Mouse (Mus musculus) retina, embryonic 14.5 days (tissue): ENCODE results near the gene Rars.
"Not testable (repeated sequence)": the region's sequence is repeated elsewhere in the genome, so short reads cannot be mapped to it uniquely, and the experiment has no call there.

Experiments
- DNase-seq: peaks from one replicate; pipeline ENCODE4 v3.0.0-alpha.2; 2015; ENCODE audit warnings: low spot score

The Rars gene

DNA sequence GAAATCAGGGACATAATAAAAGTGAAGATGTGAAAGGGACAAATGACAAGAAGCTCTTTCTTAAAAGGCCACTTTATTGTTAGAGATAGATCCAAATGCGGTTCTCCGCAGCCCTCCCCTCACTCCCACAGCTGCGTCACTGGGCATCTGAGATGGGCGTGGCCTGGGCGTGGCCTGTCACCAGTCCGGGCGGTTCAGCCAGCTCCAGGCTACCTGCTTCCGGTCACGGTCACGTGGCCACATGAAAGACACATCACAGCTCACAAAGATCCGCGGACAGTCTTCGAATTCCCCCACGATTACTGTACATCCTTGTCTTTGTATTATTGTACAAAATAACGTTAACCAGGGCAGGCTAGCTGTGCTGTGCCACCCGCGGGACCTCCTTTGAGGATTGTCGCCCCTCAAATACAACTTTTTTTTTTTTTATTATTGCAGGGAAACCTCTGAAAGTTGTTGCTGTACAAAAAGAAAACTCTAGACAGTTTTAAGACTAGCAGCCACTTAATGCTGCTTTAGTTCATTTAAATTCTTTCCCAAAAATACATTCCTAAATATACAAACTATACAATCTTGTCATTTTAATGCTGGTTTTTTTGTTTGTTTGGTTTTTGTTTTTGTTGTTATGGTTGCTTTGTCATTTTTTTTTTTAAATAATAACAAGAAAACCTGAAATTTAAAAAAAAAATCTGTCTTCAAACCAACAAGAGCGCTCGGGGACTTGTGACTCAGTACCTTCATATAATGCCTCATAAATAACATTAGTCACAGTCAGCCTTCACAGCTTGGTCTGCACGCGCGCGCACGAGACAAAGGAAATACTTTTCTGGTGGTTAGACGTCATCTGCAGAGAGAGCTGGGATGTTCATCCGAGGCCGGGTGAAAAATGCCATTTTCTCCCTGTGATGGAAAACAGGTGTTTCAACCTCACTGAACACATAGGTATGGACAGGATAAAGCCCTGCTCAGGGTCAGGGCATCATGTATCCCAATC, 4.3 kb upstream of the Rars start:
- peak; percentile 90 for DNase-seq

DNA sequence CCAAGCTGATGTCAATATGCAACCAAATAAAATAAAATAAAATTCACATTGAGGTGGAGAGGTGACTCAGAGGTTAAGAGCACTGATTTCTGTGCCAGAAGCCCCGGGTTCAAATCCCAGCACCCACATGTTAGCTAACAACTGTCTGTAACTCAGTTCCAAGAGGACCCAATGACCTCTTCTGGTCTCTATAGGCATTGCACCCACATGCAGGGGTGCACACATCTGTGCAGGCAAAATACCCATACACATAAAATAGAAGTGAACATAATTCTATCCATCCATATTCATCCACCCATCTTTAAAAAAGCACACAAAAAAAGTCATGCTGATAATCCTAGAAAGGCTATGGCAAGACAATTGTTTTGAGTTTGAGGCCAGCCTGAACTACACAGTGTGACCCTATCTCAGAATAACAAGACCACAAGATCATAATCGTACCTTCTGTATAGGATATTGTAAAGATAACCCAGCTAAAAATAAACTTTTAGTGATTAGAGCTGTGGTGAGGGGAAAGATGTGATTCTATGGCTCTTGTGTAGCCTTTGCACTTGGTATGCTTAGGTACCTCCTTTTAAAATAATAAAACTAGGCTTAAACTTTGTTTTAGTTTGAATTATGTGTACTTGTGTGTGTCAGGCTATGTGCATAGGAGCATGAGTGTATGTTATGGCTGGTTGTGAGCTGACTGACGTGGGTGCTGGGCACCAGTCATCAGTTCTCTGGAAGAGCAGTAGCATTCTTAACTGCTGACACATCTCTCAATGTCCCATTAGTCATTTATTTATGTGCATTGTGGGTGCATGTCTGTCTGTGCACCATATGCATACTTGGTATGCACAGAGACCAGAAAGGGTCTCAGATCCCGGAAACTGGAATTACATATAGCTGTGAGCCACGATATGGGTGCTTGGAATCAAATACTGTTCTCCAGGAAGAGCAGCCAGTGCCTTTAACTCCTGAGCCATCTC, 3.1 kb upstream of the Rars start:
- no peak for DNase-seq

DNA sequence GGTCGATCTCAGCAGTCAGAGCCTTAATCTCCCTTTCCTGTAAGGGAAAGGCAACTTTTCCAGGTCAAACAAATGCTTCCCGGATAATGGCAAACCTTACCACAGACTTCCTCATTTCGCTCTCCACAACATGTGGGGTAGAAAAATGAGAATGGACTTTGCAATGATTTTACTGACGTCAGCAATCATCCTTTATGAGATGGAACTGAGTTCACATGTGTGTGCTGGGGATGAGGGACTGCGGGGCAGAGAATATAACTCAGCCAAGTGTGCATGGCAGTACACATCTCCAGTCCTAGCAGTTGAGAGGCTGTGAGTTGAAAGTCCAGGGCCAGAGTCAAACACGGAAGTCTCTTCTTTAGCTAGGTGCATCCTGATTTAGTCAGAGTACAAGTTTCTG, 1.0 kb downstream of the Rars start:
- no peak for DNase-seq

DNA sequence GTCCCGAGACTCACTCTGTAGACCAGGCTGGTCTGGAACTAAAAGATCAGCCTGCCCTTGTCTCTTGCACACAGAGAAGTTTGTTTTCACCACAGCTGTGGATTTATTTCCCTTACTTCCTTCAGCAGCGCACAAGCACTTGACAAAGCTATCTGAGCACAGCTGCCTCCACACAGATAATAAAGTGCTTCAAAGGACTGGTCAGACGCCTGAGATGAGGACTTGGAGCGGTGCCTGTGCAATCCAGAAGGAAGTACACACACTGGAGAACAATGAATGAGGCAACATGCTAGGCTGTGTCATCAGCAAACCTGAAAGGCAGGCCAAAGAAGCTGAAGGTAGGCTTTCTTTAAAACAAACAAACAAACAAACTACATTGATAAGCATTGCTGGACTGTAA, 2.2 kb downstream of the Rars start:
- DNase-seq, result no peak

DNA sequence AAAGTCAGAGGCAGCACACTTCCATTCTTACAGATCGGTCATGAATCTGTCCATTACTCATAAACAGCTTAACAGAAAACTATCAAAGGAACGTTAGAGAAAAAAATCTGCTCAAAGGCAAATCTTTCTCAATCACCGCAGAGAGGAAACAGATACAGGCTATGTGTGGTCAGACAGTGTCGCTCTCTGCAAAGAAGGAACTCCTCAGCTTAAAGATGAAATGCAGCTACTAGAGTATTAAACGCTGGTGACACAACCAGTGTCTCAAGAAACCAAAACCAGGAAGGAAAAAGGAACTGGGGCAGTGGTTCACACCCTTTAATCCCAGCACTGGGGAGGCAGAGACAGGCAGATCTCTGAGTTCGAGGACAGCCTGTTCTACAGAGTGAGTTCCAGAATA, 6.6 kb downstream of the Rars start:
- no peak for DNase-seq

DNA sequence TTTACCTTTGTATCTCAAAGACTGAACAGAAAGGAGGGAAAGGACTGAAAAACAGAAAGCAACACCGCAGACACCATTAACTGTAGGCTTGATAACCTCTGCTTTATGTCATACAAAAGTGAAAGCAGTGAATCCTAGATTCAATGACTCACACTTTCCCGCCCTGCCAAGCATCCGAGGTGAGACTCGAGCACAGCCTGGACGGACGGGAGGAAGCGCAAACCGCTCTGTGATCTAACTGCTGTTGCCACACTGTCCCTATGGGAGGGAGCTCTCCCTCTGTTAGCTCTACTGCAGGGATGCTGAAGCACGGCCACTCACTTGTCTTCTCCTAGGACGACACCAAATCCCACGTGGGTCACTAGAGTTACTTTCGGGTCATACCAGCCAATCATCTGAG, 18.0 kb downstream of the Rars start:
- no peak for DNase-seq

DNA sequence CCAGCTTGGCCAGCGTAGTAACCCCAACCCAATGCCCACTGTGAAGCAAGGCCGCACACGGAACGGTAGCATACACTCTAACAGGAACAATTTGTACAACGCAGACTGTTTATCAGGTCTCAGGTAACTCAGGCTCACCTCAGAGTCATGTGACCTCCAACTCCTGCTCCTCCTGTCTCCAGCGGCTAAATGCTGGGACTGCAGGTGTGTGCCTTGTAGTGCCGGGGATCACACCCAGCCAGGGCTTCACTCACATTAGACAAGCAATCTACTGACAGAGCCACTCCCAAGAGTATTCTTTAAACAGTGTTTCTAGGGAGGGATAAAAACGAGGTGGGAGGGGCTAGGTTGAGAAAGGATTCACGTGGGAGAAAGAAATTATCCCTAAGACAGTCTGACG, 22.8 kb downstream of the Rars start:
- DNase-seq, result no peak

DNA sequence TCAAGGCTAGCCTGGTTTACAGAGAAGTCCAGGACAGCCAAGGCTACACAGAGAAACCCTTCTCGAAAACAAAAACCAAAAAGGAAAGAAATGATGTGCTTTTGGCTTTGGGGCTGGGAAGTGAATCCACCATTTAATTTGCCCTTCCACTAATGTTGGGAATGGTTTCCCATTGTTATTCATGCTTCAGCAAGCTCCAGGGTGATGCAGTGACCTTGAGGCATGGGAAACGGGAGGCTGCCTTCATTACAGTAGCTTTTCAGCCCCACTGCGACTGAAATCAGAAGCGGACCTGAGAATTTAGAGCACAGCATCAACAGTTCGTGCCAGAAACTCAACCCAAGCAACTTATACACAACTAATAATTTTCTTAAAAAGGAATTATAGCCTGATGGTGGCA, 33.0 kb downstream of the Rars start:
- DNase-seq, result no peak

DNA sequence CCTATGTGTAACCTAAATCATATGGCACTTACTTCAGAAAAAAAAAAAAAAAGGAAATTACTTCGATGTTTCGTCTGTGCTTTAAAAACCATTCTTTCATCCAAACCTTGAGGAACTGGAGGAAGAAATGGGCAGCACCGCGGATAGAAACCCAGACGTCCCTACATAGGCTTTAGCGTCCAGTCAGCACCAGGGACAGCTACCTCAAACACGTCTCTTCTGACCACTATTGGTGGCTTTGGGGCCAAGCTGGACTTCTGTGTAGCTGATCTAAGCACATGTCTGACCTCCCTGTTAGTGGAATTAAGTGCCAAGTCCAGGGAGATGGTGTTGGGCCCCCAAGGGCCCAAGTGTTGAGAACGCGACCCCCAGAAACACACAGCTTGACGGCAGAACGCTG, 35.4 kb downstream of the Rars start, which contains the start of gene Fbll1:
Fbll1 (minus strand) TSS at position 11 of the 400 bp plus-strand sequence.
- DNase-seq, result peak; percentile 77

DNA sequence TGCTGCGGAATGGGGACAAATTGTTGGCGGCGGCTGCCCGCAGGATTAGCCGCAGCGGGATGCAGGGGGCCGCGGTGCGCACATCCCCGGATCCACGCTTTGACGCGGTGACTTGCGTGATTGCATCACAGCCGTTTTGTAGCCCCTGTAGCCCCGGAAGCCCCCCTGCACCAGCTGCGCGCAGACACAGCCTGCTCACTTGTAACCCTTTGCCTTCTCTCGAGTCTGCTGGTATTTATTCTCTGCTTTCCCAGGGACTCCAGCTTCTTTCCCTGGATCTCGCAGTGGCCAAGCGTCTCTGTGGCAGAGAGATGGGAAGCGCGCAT, 35.8 kb downstream of the Rars start:
- peak; percentile 66 for DNase-seq

DNA sequence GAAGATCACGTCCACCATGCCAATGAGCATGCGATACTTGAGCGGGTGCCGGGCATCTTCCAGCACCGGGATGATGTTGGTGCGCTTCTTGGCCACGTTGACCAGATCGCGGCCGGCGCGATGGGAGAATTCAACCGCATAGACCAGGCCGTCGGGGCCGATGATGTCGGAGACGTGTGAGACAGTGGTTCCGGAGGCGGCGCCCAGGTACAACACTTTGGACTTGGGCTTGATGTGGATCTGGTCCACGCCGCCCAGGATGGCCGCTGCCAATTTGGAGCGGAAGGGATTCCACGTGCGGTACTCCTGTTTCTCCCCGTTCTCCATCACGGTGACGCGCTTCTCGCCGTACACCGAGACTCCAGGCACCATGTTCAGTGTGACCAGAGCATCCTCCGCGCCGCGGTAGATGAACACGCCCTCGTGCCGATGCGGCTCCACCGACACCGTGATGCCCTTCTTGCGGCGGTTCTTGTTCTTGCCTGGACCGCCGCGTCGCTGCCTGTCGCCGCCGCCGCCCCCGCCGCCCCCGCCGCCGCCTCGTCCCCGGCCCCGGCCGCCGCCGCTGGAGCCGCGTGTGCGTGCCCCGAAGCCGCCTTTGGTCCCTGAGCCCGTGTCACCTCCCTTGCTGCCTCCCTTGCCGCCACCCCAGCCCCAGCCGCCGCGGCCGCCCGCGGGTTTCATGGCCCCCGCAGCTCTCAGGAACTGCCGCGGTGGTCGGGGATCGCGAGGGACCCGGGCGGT, 36.4 kb downstream of the Rars start:
- peak; percentile 25 for DNase-seq

DNA sequence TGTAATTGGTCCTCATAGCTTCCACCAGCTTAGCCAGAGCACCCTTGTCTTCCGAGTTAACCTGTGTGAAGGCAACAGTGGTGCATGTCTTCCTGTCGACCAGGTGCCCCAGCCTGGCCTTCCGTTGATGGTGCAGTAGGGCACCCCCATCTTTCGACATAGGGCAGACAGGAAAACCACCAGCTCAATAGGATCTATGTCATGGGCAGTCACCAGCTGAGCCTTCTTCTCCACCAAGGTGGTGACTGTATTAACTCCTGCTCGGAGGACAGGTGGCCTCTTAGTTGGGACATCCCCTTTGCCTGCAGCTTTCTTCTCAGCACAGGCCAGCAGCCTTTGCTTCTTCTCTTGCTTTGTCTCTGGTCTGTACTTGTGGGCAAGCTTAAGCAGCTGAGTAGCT, 41.5 kb downstream of the Rars start:
- not testable (repeated sequence) for DNase-seq

DNA sequence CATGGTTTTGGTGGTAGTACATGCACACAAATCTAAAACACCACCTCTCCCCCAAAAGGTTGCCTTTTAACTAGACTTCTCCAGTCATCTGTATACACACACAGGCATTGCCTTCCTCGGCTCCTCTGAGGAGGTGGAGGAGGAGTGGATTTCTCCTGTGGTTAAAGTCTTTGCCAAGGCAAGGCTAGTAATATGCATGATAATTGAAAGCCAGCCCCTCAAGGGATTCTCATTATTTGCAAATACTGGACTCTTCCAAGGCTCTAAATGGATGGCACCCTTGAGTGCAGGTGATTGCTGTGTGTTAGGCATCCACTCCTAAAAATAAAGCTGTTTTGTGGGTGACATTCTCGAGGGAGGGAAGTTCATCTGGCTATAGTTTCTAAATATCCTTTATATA, 45.9 kb downstream of the Rars start:
- DNase-seq, result no peak

DNA sequence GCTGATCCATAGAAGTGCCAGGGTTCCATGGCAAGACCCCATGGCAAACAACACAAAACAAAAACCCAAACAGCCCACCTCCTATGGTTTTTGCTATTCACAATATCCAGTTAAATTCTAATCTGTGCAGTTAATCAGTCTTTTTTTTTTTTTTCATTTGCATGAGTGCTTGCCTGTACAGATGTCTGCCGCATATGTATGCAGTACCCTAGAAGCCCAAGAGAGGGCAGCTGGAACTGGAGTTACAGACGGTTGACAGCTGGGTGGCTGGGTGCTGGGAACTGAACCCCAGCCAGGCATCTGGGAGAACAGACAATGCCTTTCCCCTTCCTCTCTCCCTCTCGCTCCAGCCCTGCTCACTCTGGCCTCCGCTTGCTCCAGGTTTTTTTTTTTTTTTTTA, 49.8 kb downstream of the Rars start:
- peak; percentile 15 for DNase-seq

DNA sequence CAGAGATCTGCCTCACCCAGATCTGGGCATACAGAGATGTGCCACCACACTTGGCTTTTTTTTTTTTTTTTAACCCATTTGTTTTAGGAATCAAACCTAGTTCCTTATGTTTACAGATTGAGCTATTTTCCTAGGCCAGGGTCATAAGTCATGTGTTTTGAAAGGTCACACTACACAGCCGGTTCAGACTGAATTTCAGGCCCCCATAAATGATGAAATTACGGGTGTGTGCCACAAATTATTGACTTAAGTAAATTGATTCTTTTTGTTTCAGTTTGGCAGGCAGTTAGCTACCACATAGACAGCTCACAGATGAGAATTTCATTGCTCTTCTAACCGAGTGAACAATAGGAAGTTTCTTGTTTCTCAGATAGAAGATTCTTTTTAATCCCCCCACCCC, 50.3 kb downstream of the Rars start:
- no peak for DNase-seq

DNA sequence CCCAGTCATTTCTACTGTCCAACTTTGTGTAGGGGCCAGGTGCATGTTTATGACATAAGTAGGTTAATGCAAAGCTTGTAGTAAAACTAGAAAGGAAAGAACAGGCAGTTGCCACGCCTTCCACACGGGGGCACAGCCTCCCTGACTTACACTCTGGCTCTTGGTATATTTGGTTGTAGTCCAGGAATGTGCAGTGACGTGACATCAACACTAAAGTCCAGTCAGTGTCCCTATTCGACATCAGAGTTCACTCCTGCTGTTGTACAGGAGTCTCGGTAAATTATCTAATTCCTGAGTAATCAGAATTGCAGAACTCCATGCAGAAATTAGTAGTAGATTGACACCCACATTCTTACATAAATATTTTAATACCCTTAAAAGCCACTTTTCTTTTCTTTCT, 51.3 kb downstream of the Rars start:
- DNase-seq, result no peak

DNA sequence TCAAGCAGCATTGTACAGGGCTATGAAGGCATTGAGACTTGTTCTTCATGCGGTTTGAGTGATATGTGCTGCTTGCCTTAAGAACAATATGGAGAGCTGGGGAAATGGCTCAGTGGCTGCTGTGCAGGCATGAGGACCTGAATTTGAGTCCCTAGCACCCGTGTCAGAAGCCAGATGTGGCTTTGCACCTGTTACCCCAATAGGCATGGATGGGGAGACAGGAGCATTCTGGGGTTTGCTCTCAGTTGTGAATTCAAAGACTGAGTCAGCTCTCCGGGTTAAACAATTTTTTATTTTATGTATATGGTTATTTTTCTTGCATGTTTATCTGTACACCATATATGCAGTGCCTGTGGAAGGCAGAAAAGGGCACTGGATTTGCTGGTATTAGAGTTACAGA, 51.9 kb downstream of the Rars start:
- DNase-seq, result no peak

DNA sequence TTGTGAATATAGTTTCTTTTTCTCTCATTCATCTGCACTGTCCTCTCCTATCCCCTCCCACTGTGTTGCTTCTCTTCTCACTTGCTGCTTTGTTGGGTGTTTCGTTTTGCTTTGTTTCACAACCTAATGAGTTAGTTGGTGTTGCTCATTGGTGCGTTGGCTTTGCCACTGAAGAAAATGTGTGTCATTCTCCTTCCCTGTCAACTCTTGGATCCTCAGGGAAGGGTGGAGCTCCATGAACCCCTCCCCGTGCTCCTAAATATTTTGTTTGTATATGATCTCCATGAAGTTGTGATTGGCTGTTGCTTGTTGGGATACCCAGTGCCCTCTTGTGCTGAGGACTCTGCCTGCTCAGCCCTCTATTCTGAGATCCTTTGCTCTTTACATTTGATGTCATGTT, 54.0 kb downstream of the Rars start:
- DNase-seq, result no peak

DNA sequence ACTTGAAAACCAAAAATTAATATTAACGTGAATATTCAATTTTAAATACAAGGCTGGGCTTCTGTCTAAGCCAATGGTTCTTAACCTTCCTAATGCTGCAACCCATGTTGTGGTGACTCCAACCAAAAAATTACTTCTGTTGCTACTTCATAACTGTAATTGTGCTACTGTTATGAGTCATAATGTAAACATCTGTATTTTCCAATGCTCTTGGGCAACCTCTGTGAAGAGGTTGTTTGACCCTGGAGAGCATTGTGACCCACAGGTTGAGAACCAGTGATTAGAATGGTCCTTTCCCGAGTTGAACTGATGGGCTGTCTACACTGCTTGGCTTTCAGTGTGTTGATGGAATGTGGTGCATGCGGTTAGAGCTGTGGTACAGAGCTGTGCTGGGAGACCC, 57.9 kb downstream of the Rars start:
- DNase-seq, result no peak

DNA sequence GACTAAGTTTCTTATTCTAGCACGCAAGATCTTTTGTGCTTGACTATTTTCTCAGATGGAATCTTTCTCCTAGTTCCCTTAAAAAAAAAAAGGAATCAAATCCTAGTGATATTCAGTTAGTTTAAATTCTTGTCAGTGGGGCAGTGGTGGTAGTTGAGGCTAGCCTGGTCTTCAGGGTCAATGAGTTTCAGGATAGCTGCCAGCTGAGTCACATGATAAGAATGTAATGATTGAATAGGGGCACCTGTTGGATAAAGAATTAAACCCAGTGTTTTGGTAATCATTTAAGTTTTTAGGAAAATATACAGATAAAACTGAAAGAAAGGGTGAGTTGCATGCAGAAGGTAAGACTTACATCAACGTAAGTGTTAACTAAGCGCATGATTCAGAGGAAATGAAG, 58.7 kb downstream of the Rars start:
- no peak for DNase-seq

DNA sequence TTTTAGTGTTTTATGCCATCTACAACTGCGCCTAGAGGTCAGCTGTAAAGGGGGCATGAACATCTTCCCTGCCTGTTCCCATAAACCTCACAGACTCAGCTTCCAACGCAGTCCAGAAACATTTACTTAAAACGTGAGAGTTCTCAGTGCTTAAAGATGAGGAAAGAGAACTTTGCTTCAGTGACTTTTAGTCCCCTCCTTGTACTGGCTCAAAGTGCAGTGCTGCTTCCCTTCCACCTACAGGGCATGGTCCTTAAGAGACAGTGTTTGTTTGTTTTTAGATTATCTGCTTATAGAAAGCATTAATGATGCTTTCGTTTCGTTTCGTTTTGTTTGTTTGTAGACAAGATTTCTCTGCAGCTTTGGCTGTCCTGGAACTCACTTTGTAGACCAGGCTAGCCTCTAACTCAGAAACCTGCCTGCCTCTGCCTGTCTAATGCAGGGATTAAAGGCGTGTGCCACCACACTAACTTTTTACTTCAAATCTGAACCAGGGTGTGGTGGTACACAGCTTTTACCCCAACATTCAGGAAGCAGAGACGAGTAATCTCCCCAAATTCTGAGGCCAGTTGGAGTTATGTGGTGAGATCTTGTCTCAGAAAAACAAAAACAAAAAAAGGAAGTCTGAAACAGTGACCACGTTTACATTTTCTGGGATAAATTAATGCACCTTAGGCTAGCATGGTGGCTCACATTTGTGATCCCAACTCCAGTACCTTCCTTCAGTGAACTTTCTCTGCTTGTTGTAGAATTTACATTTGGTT, 63.4 kb downstream of the Rars start:
- no peak for DNase-seq
